Mouse (Mus musculus): ENCODE measurements at regions not wholly inside any gene's neighbourhood (a gene's known extent, or its start where the extent isn't known, plus 50 kb on each side); places are given as distances from the start of the nearest gene placed in this dataset.

DNA sequence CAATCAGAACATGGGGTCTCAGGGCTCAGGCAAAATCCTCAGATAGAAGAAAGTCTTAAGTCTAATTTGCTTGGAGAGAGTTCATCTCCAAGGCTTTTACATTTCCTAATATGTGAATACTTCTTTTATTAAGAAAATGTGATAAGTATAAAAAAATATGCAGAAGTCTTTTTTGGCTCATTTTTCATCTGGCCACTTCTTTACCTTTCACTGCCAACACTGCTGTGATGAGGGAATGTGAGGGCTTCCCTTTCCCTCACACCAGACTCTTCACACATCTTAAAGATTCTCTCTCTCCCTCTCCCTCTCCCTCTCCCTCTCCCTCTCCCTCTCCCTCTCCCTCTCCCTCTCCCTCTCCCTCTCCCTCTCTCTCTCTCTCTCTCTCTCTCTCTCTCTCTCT is 60.0 kb upstream of the Frmd4a start:
- Histone ChIP-seq H3K27me3 (ENCODE audit: insufficient read depth, poor library complexity, severe bottlenecking) (no peaks in the 10 kb centered on the region), H3K9me3 (no peaks in the 10 kb centered on the region), H3K36me3 (no peaks in the 10 kb centered on the region), H3K4me3 (no peak overlapping the region), H3K4me1 (no peaks in the 10 kb centered on the region; the same call in 1 of the 2 replicates), H3K27ac (no peak overlapping the region)
- no peak for DNase-seq (ENCODE audit: low spot score)

DNA sequence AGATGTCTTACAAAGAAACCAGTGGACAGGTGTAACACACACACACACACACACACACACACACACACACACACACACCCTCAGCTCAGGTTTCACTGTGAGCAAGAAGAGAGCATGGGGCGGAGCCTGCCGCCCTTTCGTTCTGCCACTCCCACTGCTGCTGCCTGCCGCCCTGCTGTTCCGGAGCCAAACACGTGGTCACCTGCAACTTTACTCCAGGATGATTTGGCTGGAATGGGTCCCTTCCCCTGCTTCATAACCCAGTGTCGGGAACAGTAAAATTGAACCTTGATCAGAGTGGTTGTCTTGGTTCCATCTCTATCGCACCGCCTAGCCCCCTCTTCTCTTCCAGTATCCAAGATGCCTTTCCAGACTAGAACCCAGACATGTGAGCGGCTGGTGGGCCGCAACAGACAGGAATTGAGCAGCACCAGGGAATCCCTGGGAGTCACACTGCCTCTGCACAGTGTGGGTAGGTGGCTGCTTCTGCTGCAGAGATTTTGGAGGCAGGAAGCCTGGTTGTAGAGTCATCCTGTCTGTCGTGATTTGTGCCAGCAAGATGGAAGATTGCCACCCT is 59.4 kb upstream of the Frmd4a start:
- Histone ChIP-seq H3K36me3 (no peaks in the 10 kb centered on the region), H3K9me3 (no peaks in the 10 kb centered on the region), H3K27ac (no peak overlapping the region), H3K4me3 (peak overlapping the region; percentile 31; the same call in 1 of the 2 replicates), H3K4me1 (no peaks in the 10 kb centered on the region; the same call in 1 of the 2 replicates), H3K27me3 (ENCODE audit: insufficient read depth, poor library complexity, severe bottlenecking) (no peaks in the 10 kb centered on the region)
- 20% methylated on average over 12 of the region's 12 CpGs for WGBS
- no peak for DNase-seq (ENCODE audit: low spot score)

DNA sequence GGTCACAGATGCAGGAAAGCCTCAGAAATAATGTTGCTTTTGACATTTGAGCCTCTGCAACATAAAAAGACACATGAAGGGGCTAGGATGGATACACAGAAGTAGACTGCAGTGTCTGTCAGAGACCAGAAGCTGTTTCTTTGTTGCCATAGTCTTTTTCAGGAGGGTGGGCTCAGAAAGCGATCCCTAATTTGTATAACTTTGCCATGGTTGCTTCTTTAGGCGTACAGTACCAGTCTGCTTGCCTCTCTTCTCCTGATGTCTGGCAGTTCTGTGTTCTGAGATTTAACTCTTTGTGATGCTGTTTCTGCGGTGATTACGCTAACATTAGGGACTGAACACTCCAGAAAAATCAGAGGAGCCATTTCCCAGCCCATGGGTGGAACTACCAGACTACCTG is 58.8 kb upstream of the Frmd4a start:
- Histone ChIP-seq H3K4me3 (no peak overlapping the region), H3K27me3 (ENCODE audit: insufficient read depth, poor library complexity, severe bottlenecking) (no peaks in the 10 kb centered on the region), H3K4me1 (no peaks in the 10 kb centered on the region; the same call in 1 of the 2 replicates), H3K36me3 (no peaks in the 10 kb centered on the region), H3K27ac (no peak overlapping the region), H3K9me3 (no peaks in the 10 kb centered on the region)
- no peak for DNase-seq (ENCODE audit: low spot score)
- WGBS, result 82% methylated on average over 4 of the region's 4 CpGs

DNA sequence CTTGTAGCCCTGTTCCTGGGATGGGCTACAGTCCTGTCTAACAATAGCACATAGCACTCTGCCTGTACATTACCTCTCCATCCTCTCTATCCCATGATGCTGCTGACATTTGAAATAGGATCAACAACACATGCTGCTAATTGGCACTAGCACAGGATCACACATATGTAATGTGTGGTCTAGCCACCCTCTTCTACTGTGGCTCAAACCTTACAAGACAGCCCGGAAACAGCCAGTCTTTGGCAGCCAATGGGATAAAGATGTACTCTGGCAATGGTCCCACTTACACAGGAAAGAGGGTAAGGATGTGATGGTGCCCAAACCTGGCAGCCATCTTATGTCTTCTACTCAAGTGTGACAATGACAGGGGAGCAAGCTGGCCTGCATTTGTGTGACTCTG is 58.3 kb upstream of the Frmd4a start:
- Histone ChIP-seq H3K27me3 (ENCODE audit: insufficient read depth, poor library complexity, severe bottlenecking) (no peaks in the 10 kb centered on the region), H3K4me1 (no peaks in the 10 kb centered on the region; the same call in 1 of the 2 replicates), H3K27ac (no peak overlapping the region), H3K36me3 (no peaks in the 10 kb centered on the region), H3K4me3 (no peak overlapping the region), H3K9me3 (no peaks in the 10 kb centered on the region)
- no peak for DNase-seq (ENCODE audit: low spot score)
- 87% methylated on average over 1 of the region's 1 CpGs for WGBS

DNA sequence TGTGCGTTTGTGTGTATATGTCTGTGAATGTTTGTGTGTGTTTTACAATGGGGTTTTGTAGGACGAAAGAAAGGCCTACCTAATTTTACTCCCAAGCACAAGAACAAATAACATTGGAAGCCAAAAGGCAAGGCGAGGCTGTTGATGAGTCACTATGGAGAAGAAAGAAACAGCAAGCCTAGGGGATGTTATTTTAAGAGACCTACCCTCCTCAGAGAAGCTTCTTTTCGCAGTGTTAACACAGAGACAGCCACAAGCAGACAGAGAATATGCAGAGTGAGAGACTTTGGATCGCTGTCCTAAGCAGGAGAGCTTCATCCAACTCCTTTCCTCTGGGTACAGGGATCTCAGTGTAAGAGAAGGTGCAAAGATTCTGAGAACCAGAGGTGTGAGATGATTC is 57.3 kb upstream of the Frmd4a start:
- no peaks in the 10 kb centered on the region for H3K27me3 ChIP-seq (ENCODE audit: insufficient read depth, poor library complexity, severe bottlenecking)
- no peaks in the 10 kb centered on the region for H3K9me3 ChIP-seq
- DNase-seq (ENCODE audit: low spot score), result no peak
- no peaks in the 10 kb centered on the region for H3K36me3 ChIP-seq
- no peak overlapping the region for H3K4me3 ChIP-seq
- 76% methylated on average over 5 of the region's 5 CpGs for WGBS
- H3K4me1 ChIP-seq, result no peaks in the 10 kb centered on the region; the same call in 1 of the 2 replicates
- no peak overlapping the region for H3K27ac ChIP-seq

DNA sequence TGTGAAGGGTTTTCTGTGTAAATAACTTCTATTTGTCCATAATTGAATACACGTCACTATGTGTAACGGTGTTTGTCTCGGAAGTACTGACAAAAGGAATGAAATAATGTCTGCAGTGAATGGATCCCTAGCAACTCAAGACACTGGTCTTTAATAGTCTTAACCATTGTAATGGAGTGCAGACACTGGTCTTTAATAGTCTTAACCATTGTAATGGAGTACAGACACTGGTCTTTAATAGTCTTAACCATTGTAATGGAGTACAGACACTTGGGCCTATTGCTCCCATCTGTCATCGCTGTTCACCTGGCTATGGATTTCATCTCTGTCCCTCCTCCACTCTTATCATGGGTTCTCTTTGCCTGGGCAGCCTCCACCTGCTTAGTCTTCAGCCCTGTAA is 53.2 kb upstream of the Frmd4a start:
- Histone ChIP-seq H3K4me3 (no peak overlapping the region), H3K9me3 (no peaks in the 10 kb centered on the region), H3K27ac (no peak overlapping the region), H3K4me1 (no peaks in the 10 kb centered on the region), H3K27me3 (ENCODE audit: insufficient read depth, poor library complexity, severe bottlenecking) (no peaks in the 10 kb centered on the region), H3K36me3 (no peaks in the 10 kb centered on the region)
- 86% methylated on average over 4 of the region's 4 CpGs for WGBS
- DNase-seq (ENCODE audit: low spot score), result no peak

Data from heart, embryonic 10.5 days (tissue).